Mouse (Mus musculus) CD4-positive naive resting alpha-beta T cell, adult 57 days (primary cell): ENCODE results near the gene Icam1. TPM values are rescaled to one million over a fixed set of nuclear protein-coding genes. Genes with fewer than 3 reads are reported as not detected.

Experiments used
- total RNA-seq: library from RNA; stranded (reverse); gene quantifications from one replicate; pipeline ENCODE4 v1.2.4, GENCODE M21; 2023

Gene Icam1
- total RNA-seq: 19.5 TPM

DNA sequence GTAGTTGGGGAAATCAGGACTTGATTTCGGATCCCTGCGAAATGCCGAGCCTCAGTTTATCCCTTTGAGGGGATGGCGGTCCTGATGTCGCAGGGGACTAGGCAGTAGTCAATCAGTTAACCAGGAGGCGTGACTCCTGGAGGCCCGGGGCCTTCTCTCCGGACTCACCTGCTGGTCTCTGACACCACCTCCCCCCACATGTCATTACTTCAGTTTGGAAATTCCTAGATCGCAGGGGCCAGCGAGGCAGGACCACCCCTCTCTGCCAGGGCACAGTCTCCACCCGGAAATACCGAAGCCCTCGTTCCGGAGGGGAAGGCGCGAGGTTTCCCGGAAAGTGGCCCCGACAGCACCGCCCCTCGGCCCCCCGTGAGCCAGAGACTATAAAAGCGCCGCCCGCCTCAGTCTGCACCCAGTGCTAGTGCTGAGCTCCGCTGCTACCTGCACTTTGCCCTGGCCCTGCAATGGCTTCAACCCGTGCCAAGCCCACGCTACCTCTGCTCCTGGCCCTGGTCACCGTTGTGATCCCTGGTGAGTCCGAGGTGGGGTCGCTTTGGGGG, at the start of gene Icam1:
Gene Icam1 (plus strand): TSS at position 415 of the 560 bp plus-strand sequence.

DNA sequence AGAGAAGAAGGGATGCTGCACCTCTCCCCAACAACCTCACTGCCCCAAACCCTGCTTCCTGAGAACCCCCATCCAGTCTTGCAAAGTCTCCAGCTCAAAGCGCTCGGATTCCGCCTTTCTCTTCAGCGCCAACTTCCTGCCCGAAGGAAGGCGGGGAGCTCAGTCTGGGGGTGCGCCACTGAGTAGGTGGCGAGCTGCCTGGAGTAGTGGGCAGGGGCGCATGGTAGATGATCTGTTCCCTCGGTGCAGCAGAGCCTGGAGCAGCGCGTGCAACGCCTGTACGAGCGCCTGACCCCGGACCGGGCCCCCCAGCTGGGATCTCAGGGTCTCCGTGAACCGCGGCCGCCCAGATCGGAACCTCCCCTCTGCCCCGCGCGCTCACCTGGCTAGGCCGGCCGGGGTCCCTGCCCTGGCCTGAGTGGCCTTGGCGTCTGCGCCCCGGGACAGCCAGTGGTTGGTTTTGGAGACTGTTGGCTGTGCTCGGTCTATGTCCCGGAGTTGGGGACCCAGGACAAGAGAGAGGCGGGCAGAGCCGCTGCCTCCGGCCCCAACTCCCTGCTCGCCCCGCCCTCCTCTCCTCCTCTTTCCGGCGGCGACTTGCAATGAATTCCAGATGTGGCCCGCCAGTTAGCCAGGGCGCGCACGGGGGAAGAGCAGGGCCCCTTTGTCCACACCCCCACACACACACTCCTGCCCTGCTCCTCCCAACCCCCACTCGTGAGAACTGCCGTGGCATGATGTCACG, 39.4 kb upstream of the Icam1 start, which contains the start of gene S1pr2:
Gene S1pr2 (minus strand): TSS at position 566 of the 745 bp plus-strand sequence.

DNA sequence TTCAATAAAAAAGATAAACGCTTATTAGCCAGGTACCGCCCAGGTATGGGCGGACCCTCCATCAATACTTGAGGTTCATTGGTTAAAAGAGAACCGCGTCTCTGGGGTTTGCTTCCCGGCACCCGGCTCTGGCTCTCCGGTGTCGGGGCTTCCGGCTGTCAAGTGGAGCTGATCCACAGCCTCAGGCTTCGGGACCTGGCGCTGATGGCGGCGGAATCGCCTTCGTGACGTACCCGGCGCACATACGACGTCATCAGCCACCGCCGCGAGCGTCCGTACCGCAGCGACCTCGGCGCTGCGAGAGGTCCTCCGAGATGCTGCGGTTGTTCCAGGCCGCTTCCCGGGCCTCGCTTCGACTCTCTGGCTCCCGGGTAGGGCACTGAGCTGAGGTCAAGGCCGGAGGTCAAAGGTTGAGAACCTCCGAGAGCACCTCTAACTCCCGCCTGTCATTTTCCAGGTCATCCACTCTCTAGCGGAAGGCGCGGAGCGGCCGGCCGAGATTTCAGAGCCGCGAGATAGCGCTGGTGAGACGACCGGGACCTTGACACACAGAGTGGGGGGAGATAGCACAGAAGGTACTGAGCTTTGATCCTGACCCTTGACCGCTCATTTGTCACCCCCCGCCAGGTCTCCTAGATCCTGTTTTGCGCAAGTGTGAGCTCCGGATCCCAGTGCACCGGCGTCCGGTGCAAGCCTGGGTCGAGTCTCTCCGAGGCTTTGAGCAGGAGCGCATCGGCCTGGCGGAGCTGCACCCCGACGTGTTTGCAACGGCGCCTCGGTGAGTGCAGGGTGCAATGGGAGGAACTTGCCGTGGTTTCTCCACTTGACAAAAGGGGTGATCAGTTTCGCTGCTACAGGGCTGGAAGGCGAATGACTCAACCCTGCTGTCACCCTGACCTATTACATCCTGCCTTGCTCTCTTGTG, 12.9 kb upstream of the Icam1 start, which contains the start of gene Mrpl4:
Gene Mrpl4 (plus strand): TSS at position 112 of the 925 bp plus-strand sequence.

DNA sequence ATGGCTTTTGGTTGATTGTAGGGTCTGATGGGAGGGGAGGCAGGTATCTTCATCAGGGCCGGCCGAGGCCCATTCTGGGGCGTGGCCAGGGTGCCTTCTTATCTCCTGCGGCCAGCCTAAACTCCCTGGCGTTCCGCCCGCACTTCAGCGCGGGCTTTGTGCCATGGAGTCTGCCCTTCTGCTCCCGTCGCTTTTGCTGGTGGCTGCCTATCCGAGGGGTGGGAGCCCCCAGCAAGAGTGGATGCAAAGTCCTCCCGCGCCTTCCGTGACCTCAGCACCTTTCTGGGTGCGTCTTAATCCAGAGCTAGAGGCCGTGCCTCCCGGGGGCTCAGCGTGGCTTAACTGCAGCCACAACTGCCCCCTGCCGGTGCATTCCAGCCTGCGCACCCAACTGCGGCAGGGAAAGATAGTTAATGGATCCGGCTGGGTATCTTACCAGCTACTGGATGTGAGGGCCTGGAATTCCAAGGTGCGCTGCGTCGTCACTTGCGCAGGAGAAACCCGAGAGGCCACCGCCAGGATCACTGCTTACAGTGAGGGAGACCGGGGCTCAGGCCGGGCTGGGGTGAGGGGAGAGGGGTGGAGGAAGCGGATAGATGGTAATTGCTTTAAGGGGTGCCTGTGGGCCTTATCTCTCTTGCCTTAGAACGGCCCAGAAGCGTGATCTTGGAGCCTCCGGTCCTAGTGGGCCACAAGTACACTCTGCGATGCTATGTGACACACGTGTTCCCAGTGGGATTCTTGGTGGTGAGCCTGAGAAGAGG, 13.7 kb downstream of the Icam1 start, which contains the start of gene Icam4:
Gene Icam4 (plus strand): TSS at position 83 of the 764 bp plus-strand sequence.

DNA sequence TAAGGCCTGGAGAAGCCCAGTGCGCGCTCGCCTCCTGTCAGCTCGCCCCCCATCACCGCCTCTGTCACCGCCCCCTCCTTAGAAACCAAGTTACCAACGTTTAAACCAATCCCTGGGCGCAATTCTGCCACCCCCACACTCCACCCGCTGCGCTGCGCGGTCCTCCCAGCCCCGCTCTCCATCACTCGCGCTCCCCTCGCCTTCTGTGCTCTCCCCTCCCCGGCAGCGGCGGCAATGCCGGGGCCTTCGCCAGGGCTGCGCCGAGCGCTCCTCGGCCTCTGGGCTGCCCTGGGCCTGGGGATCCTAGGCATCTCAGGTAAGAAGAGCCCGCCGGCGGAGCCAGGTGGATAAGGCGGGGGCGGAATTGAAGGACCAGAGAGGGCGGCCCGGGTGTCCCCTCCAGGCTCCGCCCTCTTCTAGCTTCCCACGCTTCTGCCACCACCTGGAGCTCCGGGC, 16.1 kb downstream of the Icam1 start, which contains the start of gene Icam5:
Gene Icam5 (plus strand): TSS at position 178 of the 456 bp plus-strand sequence.

DNA sequence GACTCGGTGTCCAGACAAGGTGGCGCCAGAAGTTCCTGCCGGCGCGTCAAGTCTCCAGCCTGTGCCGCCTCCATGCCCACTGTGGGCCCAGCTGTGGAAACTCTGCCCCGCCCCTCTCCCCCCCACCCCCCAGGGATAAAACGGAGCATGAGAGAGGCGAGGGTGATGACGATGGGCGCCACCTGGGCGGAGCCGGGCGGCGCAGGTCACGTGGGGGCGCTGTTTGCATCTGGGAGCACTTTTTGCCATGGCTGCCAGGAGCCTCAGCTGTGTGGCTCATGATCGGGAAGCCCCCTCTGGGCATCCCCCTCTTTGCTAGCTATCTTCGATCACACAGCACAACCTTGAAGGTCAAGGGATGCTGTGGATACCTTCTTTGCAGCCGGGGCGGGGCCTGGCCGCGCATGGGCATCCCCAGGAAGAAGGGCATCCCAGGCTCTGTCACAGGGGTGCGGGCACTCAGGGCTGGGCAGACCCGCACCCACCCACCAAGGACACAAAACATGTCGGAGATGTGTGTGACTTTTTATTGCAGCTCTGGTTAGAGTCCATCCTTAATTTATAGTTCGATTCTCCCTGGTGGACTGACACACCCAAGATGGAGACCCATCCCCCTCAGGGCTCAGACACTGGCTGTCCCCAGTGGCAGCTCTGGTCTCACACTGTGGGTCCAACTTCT, 51.4 kb downstream of the Icam1 start, which contains the start of gene Zglp1:
Gene Zglp1 (minus strand): TSS at position 88 of the 679 bp plus-strand sequence.

DNA sequence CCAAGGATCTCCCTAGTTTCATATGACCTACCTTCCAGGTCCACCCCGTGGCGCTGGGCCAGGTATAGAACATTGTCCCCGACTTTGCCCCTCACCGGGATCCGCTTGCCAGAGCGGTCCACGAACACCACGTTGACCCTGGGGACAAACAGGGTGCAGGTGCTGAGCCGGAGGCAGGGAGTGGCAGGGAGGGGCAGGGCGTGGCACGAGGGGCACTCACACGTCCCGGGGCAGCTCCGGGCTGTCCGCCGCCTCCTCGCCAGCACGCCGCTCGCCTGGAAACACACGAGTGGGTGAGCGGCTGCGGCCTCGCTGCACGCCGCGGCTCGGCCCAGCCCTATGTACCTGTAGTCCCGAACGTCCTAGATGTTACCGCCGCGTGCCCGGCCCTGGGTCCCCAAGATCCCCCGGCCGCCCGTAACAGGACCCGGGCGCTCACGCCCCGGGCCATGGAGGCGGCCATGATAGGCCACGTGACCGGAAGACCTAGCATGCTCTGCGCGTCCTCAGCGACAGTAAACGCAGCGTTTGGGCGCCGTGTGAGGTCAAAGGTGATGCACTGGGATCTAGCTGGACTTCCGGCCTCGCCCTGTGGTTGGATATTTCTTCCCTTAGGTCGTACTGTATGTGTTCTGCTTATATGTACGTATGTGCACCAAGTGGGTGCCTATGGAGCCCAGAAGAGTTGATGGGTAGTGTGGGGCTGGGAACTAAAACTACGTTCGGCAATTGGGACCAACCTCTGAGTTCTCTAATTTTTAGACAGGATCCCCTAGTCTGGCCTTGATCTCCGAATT, 57.5 kb downstream of the Icam1 start, which contains the start of the genes Gm49373 and Fdx1l:
Gene Gm49373 (minus strand): TSS at position 53 of the 797 bp plus-strand sequence.
Gene Fdx1l (minus strand): TSS at position 571 of the 797 bp plus-strand sequence.

Other genes starting within 250 kb of the Icam1 start
- 0.12 TPM for gene Col5a3, start 200.9 kb upstream of the Icam1 start, total RNA-seq
- not detected for gene Rdh8, start 197.5 kb upstream of the Icam1 start, total RNA-seq
- 51.6 TPM for gene A230050P20Rik, start 147.3 kb upstream of the Icam1 start, total RNA-seq
- gene Angptl6, start 136.3 kb upstream of the Icam1 start, total RNA-seq: 2.5 TPM
- 87.1 TPM for gene Ppan, start 127.8 kb upstream of the Icam1 start, total RNA-seq
- gene Eif3g, start 117.4 kb upstream of the Icam1 start, total RNA-seq: 188 TPM
- gene Dnmt1, start 56.1 kb upstream of the Icam1 start, total RNA-seq: 82.3 TPM
- gene S1pr2, start 39.2 kb upstream of the Icam1 start, total RNA-seq: 4.7 TPM
- 53.2 TPM for gene Mrpl4, start 13.2 kb upstream of the Icam1 start, total RNA-seq
- gene Icam4, start 13.4 kb downstream of the Icam1 start, total RNA-seq: not detected
- gene Icam5, start 16.1 kb downstream of the Icam1 start, total RNA-seq: 0.18 TPM
- gene Zglp1, start 51.1 kb downstream of the Icam1 start, total RNA-seq: not detected
- 0.83 TPM for gene Gm49373, start 57.1 kb downstream of the Icam1 start, total RNA-seq
- gene Fdx1l, start 57.6 kb downstream of the Icam1 start, total RNA-seq: 27.6 TPM
- gene Gm38431, start 76.0 kb downstream of the Icam1 start, total RNA-seq: 9.4 TPM
- gene Raver1, start 76.0 kb downstream of the Icam1 start, total RNA-seq: 112 TPM
- gene Tyk2, start 115.3 kb downstream of the Icam1 start, total RNA-seq: 50.3 TPM
- 131 TPM for gene Cdc37, start 134.0 kb downstream of the Icam1 start, total RNA-seq
- 1.6 TPM for gene Pde4a, start 149.7 kb downstream of the Icam1 start, total RNA-seq
- 37.3 TPM for gene Keap1, start 223.4 kb downstream of the Icam1 start, total RNA-seq
- gene S1pr5, start 232.5 kb downstream of the Icam1 start, total RNA-seq: 0.44 TPM
- gene Atg4d, start 249.3 kb downstream of the Icam1 start, total RNA-seq: 51.6 TPM